Mouse (Mus musculus): ENCODE data around the gene Ppp1r14a. TPM values are rescaled to one million over a fixed set of nuclear protein-coding genes. Genes with fewer than 3 reads are reported as not detected.

The Ppp1r14a gene
- polyA plus RNA-seq, 1 experiment from 2014 or later, result 16.5 TPM

DNA sequence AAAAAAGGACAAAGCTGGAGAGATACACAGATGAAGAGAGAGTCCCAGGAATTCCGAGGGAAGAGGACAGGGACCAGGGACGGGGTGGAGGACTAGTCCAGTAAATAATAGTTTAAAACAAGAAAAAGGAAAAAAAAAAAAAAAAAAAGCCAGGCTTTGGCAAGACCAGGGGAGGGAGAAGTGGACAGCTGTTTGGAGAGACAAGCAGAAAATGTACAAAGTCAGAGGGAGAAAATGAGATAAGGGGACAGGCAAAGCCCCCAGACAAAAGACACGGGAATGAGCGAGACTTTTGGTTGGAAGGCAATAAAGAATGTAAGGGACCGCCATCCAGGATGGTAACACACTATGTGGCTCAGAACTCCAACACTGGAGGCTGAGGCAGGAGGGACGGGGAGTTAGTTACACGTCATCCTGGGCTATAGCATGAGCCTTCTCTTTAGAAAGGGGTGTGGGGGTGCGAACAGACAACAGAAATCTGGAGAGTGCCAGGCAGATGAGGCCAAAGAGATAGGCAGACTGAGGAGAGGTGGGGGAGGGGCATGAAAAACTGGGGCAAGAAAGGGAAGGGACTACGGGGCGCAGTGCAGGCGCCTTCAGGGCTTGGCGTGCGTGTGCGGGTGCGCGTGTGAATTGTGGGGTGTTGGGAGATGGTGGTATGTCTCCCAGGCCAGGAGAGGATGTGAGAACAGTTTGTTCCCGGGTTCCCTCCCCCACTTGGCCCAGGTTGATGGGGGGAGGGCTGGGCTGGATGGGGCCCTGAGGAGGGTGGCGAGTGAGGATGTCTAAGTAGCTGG is 29.2 kb downstream of the Ppp1r14a start:
- Histone ChIP-seq H3K9me3 (no peaks in the 10 kb centered on the region), H3K4me2 (peak overlapping the region; percentile 50), H3K4me3 (replicated peaks) (peak overlapping the region; percentile 28), H3K9ac (peak overlapping the region; percentile 55), H3K27ac (peak overlapping the region; percentile 96), H3K4me1 (peaks cover 86% of the 10 kb centered on the region), H3K27me3 (no peaks in the 10 kb centered on the region), H3K36me3 (replicated peaks) (peaks cover 24% of the 10 kb centered on the region)
- WGBS, result 3% methylated on average over 18 of the region's 18 CpGs
- ATAC-seq (ENCODE audit: low FRiP score), result peak; percentile 16

- ATAC-seq (ENCODE audit: low FRiP score), result no peak
- no peaks in the 10 kb centered on the region for H3K27me3 ChIP-seq
Measured at GRCm38 (mm10) chr7:29319337-29320307, 30.5 kb downstream of the Ppp1r14a start.

GRCm38 (mm10) chr7:29327087-29327486 is 38.0 kb downstream of the Ppp1r14a start:
- peaks cover 35% of the 10 kb centered on the region for H3K36me3 ChIP-seq (replicated peaks)
- H3K27ac ChIP-seq, result no peak overlapping the region
- peaks cover under 1% of the 10 kb centered on the region; the same call in 1 of the 2 replicates for H3K4me1 ChIP-seq
- no peaks in the 10 kb centered on the region for H3K27me3 ChIP-seq
- no peaks in the 10 kb centered on the region for H3K9me3 ChIP-seq
- no peak overlapping the region for H3K4me3 ChIP-seq (replicated peaks)
- 91% methylated on average over 6 of the region's 6 CpGs for WGBS
- H3K4me2 ChIP-seq, result no peak overlapping the region
- no peak for ATAC-seq (ENCODE audit: low FRiP score)
- no peak overlapping the region for H3K9ac ChIP-seq

More at GRCm38 (mm10) chr7:29319337-29320307, 30.5 kb downstream of the Ppp1r14a start:
- peak overlapping the region; percentile 96 for H3K27ac ChIP-seq
- H3K4me2 ChIP-seq, result peak overlapping the region; percentile 50
- H3K9me3 ChIP-seq, result no peaks in the 10 kb centered on the region
- peak overlapping the region; percentile 55 for H3K9ac ChIP-seq
- 8% methylated on average over 19 of the region's 19 CpGs for WGBS
- H3K4me1 ChIP-seq, result peaks cover 73% of the 10 kb centered on the region
- peak overlapping the region; percentile 28 for H3K4me3 ChIP-seq (replicated peaks)
- H3K36me3 ChIP-seq (replicated peaks), result peaks cover 26% of the 10 kb centered on the region

DNA sequence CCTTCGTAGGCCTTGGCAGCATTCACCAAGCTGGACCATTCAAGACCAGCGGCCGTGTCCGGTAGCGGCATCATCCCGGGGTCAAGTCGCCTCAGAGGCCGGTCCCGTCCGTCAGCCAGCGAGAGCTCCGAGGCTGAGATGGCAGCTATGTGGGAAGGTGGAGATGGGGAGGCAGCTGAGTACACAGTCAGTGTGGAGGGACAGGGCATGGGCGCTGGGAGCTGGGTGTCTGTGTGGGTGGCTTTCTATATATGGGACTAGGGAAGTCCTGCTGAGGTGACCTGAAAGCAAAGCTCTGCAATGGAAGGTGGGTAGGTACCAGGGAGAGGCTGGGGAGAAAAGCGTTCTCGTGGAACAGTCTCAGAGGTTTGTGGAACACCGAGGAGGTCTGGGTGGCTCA is 39.9 kb downstream of the Ppp1r14a start:
- no peak overlapping the region for H3K4me3 ChIP-seq (replicated peaks)
- peaks cover 35% of the 10 kb centered on the region for H3K36me3 ChIP-seq (replicated peaks)
- peaks cover 3% of the 10 kb centered on the region; the same call in 1 of the 2 replicates for H3K4me1 ChIP-seq
- WGBS, result 93% methylated on average over 16 of the region's 16 CpGs
- no peaks in the 10 kb centered on the region for H3K27me3 ChIP-seq
- no peaks in the 10 kb centered on the region for H3K9me3 ChIP-seq
- H3K4me2 ChIP-seq, result no peak overlapping the region
- no peak for ATAC-seq (ENCODE audit: low FRiP score)
- no peak overlapping the region for H3K9ac ChIP-seq
- no peak overlapping the region for H3K27ac ChIP-seq

DNA sequence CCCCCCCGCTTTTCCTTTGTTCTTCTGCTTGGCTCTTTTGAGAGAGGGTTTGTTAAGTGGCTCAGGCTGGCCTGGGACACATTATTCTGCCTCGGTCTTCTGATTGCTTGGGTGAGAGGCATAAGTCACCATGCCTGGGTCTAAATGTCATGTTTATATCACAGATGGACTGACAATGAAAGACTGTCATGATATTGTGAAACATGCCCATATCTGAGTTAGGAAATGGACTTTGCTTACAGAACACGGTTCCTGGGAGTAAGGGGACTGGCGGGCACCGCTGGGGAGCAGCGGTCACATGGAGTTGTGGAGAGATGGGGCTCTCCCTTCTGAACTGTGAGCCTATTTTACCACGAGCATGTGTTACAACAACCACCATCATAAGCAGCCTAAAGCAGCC is 45.0 kb downstream of the Ppp1r14a start:
- ATAC-seq (ENCODE audit: low FRiP score), result no peak
- H3K9ac ChIP-seq, result no peak overlapping the region
- peaks cover 20% of the 10 kb centered on the region for H3K36me3 ChIP-seq (replicated peaks)
- no peaks in the 10 kb centered on the region for H3K27me3 ChIP-seq
- H3K9me3 ChIP-seq, result no peaks in the 10 kb centered on the region
- no peak overlapping the region for H3K4me2 ChIP-seq
- WGBS, result 52% methylated on average over 6 of the region's 7 CpGs
- no peak overlapping the region for H3K4me3 ChIP-seq (replicated peaks)
- 0 out of 2 replicates have a peak overlapping the region, but pooled peaks have one; percentile 13 for H3K27ac ChIP-seq
- peaks cover 8% of the 10 kb centered on the region; the same call in 1 of the 2 replicates for H3K4me1 ChIP-seq

DNA sequence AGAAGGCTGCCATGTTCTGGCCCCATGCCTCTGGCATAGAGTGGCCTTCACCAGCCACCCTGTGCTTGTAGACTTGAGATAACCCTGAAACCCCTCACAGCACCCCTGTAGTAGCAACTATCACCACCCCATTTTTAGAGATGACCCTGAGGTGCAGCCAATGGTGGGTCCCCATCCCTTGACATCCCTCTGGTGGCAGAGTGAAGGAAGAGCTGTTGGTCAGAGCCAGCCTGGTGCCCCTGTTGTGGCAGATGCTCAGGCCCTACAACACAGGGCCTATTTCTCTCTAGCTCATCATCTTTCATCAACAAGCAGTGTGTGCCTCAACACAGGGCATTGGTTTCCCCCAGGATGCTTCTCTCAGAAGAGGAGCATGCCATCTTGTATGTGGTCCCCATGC is 46.2 kb downstream of the Ppp1r14a start:
- Histone ChIP-seq H3K9ac (no peak overlapping the region), H3K9me3 (no peaks in the 10 kb centered on the region), H3K27ac (no peak overlapping the region), H3K4me1 (peaks cover 8% of the 10 kb centered on the region; the same call in 1 of the 2 replicates), H3K4me3 (replicated peaks) (no peak overlapping the region), H3K36me3 (replicated peaks) (peaks cover 20% of the 10 kb centered on the region), H3K27me3 (no peaks in the 10 kb centered on the region), H3K4me2 (no peak overlapping the region)
- no peak for ATAC-seq (ENCODE audit: low FRiP score)

DNA sequence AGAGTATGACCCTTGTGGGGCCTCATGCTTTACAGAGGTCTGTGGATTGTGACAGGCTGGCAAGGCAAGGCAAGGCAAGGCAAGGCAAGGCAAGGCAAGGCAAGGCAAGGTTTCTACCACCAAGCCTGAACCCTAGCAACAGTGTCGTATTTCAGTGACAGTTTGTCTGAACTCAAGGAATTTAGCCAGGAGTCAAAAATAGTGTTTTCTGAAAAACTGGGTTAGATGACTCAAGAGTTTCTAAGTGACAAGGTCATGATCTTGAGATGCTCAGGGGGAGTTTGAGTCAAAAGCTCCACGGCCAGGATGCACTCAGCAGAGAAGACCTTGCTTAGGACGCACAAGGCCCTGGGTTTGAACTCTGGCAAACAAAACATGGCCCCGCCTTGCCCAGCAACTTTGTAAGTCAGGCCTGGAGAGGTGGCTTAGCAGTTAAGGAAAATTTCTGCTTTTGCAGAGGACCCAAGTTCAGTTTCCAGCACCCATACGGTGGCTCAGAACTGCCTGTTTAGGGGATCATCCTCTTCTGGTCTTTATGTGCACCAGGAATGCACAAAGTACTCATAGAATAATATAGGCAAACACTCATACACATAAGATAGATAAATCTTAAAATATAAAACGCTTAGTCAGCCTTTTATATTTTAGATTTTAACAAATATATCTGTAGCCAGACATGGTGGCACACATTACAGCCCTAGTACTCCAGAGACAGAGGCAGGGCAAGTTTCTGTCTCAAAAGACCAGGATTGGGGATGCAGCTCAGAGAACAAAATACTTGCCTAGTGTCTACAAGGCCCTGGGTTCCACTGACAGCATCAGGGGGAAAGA is 46.9 kb downstream of the Ppp1r14a start:
- Histone ChIP-seq H3K27me3 (no peaks in the 10 kb centered on the region), H3K27ac (no peak overlapping the region), H3K9me3 (no peaks in the 10 kb centered on the region), H3K4me2 (no peak overlapping the region), H3K4me1 (peaks cover 8% of the 10 kb centered on the region; the same call in 1 of the 2 replicates), H3K4me3 (replicated peaks) (no peak overlapping the region), H3K9ac (no peak overlapping the region), H3K36me3 (replicated peaks) (peaks cover 14% of the 10 kb centered on the region)
- 81% methylated on average over 6 of the region's 6 CpGs for WGBS
- ATAC-seq (ENCODE audit: low FRiP score), result no peak

DNA sequence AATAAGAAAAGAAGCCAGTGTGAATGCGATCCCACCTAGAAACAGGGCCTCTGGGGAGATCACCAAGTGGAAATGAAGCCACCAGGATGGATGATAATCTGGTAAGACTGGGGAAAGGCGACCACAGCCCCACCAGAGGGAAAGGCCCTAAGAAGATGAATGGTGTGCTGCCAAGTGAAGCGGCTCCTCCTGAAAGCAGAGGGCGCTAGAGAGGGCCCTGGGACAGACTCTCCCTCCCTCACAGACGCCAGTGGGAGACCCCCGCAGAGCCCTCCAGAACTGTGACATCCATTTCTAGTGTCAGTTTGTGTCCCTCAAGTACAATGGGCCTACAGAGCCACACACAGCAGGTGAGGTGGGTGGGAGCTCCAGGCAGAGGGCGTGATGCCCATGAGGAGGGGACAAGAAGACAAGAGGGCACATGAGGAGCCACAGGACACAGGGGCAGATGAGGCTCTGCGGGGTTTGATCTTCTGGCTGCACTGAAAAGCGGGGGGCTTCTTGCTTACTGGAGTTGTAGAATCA is 47.7 kb downstream of the Ppp1r14a start:
- Histone ChIP-seq H3K4me1 (peaks cover 8% of the 10 kb centered on the region), H3K27me3 (no peaks in the 10 kb centered on the region), H3K9me3 (no peaks in the 10 kb centered on the region), H3K9ac (no peak overlapping the region), H3K27ac (no peak overlapping the region), H3K36me3 (replicated peaks) (peaks cover 6% of the 10 kb centered on the region), H3K4me3 (replicated peaks) (no peak overlapping the region), H3K4me2 (no peak overlapping the region)
- WGBS, result 67% methylated on average over 9 of the region's 9 CpGs
- no peak for ATAC-seq (ENCODE audit: low FRiP score)

GRCm38 (mm10) chr7:29337766-29338165 is 48.7 kb downstream of the Ppp1r14a start:
- ATAC-seq (ENCODE audit: low FRiP score), result no peak

DNA sequence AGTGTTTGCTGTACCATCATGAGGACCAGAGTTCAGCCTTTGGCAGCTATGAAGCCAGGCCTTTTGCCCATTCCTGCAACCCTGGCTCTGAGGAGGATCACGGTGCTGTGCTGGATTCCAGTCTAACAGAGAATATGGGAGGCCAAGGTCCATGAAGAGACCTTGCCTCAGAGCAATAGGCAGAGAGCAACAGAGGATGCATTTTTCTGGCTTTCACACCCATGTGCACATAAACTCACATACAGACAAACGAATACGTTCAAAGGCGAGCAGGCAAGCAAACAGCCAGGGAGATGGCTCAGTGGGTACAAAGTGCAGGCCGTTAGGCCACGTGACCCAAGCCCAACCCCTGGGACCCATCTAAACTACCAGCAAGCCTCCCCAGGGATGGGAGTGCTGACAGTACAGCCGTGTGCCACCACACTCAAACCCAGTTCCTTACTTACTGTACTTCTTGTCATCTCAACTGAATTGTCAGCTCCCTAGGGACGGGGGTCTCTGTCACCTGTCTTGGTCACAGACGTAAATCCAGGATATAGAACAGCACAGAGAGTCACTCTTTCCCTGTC is 49.3 kb downstream of the Ppp1r14a start:
- H3K4me2 ChIP-seq, result no peak overlapping the region
- H3K36me3 ChIP-seq (replicated peaks), result no peaks in the 10 kb centered on the region; the same call in 1 of the 2 replicates
- H3K4me1 ChIP-seq, result peaks cover 17% of the 10 kb centered on the region
- no peak overlapping the region for H3K27ac ChIP-seq
- WGBS, result 89% methylated on average over 9 of the region's 9 CpGs
- no peak overlapping the region for H3K4me3 ChIP-seq (replicated peaks)
- no peaks in the 10 kb centered on the region for H3K27me3 ChIP-seq
- no peak for ATAC-seq (ENCODE audit: low FRiP score)
- H3K9me3 ChIP-seq, result no peaks in the 10 kb centered on the region
- H3K9ac ChIP-seq, result no peak overlapping the region

More at GRCm38 (mm10) chr7:29337766-29338165, 48.7 kb downstream of the Ppp1r14a start:
- Histone ChIP-seq H3K9ac (no peak overlapping the region), H3K4me2 (no peak overlapping the region), H3K36me3 (replicated peaks) (no peaks in the 10 kb centered on the region; the same call in 1 of the 2 replicates), H3K4me3 (replicated peaks) (no peak overlapping the region), H3K27ac (no peak overlapping the region), H3K27me3 (no peaks in the 10 kb centered on the region), H3K9me3 (no peaks in the 10 kb centered on the region), H3K4me1 (peaks cover 17% of the 10 kb centered on the region)
- WGBS, result 88% methylated on average over 2 of the region's 2 CpGs

DNA sequence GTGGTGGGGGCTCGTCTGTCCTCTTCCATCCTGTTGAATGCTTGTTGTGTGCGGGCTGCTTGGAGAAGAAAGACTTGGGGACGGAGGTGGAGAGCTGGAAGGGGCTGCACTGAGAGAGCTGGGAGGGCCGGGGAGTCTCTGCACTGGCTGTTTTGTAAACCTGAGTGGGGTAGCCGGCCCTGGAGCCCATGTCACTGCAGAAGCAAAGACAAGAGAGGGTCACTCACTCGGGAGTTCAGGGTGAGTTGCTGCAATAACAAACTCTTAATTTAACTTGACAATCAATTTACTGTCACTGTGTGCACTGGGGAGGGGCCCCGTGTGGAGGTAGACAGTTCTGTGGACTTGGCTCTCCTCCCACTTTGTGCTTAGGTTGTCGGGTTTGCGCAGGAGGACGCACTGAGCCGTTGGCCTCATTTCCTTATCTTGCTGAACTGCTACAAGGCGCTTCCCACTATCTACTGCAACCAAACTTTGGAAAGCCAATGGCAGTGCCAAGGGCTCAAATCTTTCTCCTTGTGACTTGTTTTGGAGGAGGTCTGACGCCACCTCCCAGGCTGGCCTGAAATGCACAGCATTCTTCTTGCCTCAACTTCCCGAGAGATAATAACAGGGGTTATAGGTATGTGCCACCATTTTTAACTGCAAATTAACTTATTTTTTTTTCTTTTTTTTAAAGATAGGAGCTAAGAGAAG is 50.0 kb downstream of the Ppp1r14a start:
- Histone ChIP-seq H3K27ac (no peak overlapping the region), H3K4me2 (no peak overlapping the region), H3K9me3 (no peaks in the 10 kb centered on the region), H3K4me1 (peaks cover 12% of the 10 kb centered on the region), H3K9ac (no peak overlapping the region), H3K36me3 (replicated peaks) (no peaks in the 10 kb centered on the region; the same call in 1 of the 2 replicates), H3K27me3 (no peaks in the 10 kb centered on the region), H3K4me3 (replicated peaks) (no peak overlapping the region)
- ATAC-seq (ENCODE audit: low FRiP score), result no peak
- WGBS, result 84% methylated on average over 14 of the region's 14 CpGs
